Mouse (Mus musculus): ENCODE measurements at regions not wholly inside any gene's neighbourhood (a gene's known extent, or its start where the extent isn't known, plus 50 kb on each side); places are given as distances from the start of the nearest gene placed in this dataset.

DNA sequence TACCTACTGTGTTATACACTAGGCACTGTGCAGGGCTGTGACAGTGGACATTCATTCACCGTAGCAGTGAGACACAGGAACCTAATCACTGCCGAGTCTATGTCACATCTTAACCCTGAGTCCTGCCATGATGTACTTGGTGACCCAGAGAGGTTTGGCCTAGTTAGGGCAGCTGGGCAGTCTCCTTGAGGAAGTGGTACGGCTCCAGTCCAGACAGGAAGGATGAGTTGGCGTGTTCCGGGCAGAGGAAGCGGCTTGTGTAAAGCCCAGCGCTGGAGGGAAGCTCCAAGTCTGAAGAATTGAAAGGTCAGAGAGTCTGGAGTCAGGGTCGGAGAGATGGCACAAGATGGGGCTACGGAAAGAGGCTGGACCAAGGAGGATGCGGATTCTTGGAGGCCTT is 99.4 kb upstream of the Smim15 start:
- H3K27ac ChIP-seq (ENCODE audit: low read length) = no peak overlapping the region
- no peaks in the 10 kb centered on the region; the same call in 1 of the 2 replicates for H3K27me3 ChIP-seq (ENCODE audit: insufficient read depth, low read length)
- 83% methylated on average over 10 of the region's 10 CpGs for WGBS
- no peaks in the 10 kb centered on the region for H3K9me3 ChIP-seq (ENCODE audit: low read length)
- H3K4me1 ChIP-seq (ENCODE audit: insufficient read depth, low read length) = peaks cover 14% of the 10 kb centered on the region; the same call in 1 of the 2 replicates
- H3K4me3 ChIP-seq (ENCODE audit: low read length) = no peak overlapping the region
- H3K4me2 ChIP-seq (replicated peaks; ENCODE audit: low read depth, low read length) = no peak overlapping the region
- no peak overlapping the region for H3K9ac ChIP-seq (replicated peaks; ENCODE audit: low read length)
- ATAC-seq (ENCODE audit: low FRiP score, low TSS enrichment) = peak; percentile 36; the same call in 1 of the 2 replicates
- H3K36me3 ChIP-seq (ENCODE audit: insufficient read depth, low read length) = no peaks in the 10 kb centered on the region

DNA sequence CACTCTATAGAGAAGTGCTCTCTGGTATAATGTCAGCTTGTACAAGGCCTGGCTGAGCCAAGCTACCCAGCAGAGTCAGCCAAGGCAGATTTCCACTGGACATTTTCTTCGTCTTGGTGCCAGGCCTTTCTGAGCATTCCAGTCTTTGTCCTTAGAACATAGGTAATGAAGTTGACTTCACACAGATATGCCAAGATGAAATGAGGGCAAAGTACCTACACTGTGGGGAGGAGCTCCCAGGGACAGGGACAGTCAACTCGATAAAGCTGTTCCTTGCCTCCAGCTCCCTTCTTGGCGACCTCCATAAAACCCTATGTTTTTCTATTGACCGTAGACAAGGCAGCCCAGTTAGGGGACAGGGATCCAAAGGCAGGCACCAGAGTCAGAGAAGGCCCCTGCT is 101.3 kb upstream of the Smim15 start:
- H3K36me3 ChIP-seq (ENCODE audit: insufficient read depth, low read length) = no peaks in the 10 kb centered on the region
- H3K4me1 ChIP-seq (ENCODE audit: insufficient read depth, low read length) = peaks cover 14% of the 10 kb centered on the region; the same call in 1 of the 2 replicates
- no peak for ATAC-seq (ENCODE audit: low FRiP score, low TSS enrichment)
- no peak overlapping the region for H3K4me3 ChIP-seq (ENCODE audit: low read length)
- H3K27ac ChIP-seq (ENCODE audit: low read length) = no peak overlapping the region
- H3K9me3 ChIP-seq (ENCODE audit: low read length) = no peaks in the 10 kb centered on the region
- no peaks in the 10 kb centered on the region; the same call in 1 of the 2 replicates for H3K27me3 ChIP-seq (ENCODE audit: insufficient read depth, low read length)
- 61% methylated on average over 4 of the region's 4 CpGs for WGBS
- no peak overlapping the region for H3K4me2 ChIP-seq (replicated peaks; ENCODE audit: low read depth, low read length)
- no peak overlapping the region for H3K9ac ChIP-seq (replicated peaks; ENCODE audit: low read length)

DNA sequence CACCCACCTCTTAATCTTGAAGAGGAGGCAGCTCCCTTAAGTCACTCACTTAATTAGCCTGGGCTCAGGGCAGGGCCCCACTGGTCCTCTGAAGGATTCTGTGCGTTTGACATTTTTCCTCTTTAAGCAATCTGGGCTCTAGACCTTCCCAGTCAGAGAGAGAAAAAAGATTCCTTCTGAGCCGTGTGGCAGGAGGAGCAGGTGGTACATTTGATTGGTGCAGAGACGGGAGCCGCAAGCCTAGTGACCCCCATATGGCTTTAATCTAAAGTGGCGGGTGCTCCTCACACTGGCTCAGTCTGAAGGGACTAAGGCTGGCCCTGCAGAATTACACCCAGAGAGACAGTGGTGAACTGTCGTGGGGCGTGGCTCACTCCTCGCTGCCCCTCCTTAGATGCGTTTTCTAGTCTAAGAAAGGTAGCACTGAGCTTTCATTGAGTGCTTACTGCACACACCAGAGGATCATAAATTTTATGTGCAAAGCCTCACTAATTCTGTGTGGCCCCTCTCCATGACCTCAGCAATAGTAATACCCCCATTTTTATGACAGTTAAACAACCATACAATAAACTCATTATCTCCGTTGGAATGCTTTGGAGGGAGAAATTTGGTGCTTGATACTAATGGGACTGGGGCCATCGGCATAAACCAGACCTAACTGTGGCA is 101.8 kb upstream of the Smim15 start:
- Histone ChIP-seq H3K27me3 (ENCODE audit: insufficient read depth, low read length) (no peaks in the 10 kb centered on the region; the same call in 1 of the 2 replicates), H3K4me2 (replicated peaks; ENCODE audit: low read depth, low read length) (no peak overlapping the region), H3K9me3 (ENCODE audit: low read length) (no peaks in the 10 kb centered on the region), H3K9ac (replicated peaks; ENCODE audit: low read length) (no peak overlapping the region), H3K36me3 (ENCODE audit: insufficient read depth, low read length) (no peaks in the 10 kb centered on the region), H3K4me1 (ENCODE audit: insufficient read depth, low read length) (peaks cover 14% of the 10 kb centered on the region; the same call in 1 of the 2 replicates), H3K4me3 (ENCODE audit: low read length) (no peak overlapping the region), H3K27ac (ENCODE audit: low read length) (no peak overlapping the region)
- 29% methylated on average over 11 of the region's 11 CpGs for WGBS
- ATAC-seq (ENCODE audit: low FRiP score, low TSS enrichment) = no peak

DNA sequence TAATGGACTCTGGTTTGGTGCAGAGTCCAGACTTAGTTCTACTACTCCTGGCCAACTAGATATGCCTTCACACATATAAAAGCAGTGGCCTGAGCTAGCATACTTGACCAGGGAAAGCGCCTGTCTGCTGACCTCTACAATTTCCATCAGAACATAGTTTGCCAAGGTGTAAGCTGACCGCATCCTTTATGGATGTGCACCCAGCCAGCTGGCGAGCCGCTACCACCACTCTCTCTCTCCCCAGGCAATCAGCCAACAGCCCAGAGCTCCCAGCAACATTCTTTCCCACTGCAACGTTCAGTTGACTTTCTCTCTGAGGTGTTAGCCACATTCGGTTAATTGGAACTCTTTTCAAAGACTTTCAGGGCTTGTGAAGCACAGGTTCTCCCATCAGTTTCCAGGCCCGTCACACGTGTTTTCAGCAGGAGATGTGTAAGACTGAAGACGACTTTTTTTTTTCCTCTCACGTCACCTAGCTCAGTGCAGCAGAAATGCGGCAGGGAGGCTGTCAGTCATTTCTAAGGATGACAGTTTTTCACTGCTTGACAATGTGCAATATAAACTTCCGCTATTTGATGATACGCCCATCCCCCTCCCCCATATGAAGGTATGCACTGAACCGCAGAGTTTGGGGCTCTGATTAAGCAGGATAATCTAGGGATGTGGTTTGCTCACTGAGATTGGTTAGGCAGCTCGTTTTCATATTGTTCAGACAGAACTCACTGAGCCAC is 104.2 kb upstream of the Smim15 start:
- Histone ChIP-seq H3K27me3 (ENCODE audit: insufficient read depth, low read length) (no peaks in the 10 kb centered on the region; the same call in 1 of the 2 replicates), H3K36me3 (ENCODE audit: insufficient read depth, low read length) (no peaks in the 10 kb centered on the region), H3K9me3 (ENCODE audit: low read length) (no peaks in the 10 kb centered on the region), H3K4me1 (ENCODE audit: insufficient read depth, low read length) (peaks cover 12% of the 10 kb centered on the region; the same call in 1 of the 2 replicates), H3K4me3 (ENCODE audit: low read length) (no peak overlapping the region), H3K27ac (ENCODE audit: low read length) (no peak overlapping the region), H3K4me2 (replicated peaks; ENCODE audit: low read depth, low read length) (no peak overlapping the region), H3K9ac (replicated peaks; ENCODE audit: low read length) (no peak overlapping the region)
- no peak for ATAC-seq (ENCODE audit: low FRiP score, low TSS enrichment)
- WGBS = 47% methylated on average over 15 of the region's 15 CpGs

DNA sequence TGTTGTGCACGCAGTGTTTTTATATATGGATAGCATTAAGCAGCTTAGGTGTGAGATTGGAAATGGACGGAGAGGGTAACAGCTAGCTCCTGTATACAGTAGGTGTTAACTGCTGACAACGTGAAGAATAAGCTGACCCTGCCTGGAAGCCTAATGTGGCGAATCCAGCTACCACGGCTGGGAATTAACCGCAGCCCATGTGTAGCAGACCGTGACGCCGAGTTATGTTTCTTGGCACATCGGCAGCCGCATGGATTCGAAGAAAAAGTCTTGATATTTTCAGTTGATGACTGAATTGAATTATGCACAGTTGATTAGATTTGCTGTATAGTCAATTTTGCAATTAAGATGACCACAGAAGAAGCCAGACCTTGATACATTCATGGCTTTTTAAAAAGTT is 108.6 kb upstream of the Smim15 start:
- Histone ChIP-seq H3K4me1 (ENCODE audit: insufficient read depth, low read length) (peaks cover 26% of the 10 kb centered on the region), H3K27ac (ENCODE audit: low read length) (no peak overlapping the region), H3K4me2 (replicated peaks; ENCODE audit: low read depth, low read length) (no peak overlapping the region), H3K9me3 (ENCODE audit: low read length) (no peaks in the 10 kb centered on the region), H3K27me3 (ENCODE audit: insufficient read depth, low read length) (0 out of 2 replicates have a peak, but pooled peaks cover 4% of the 10 kb centered on the region), H3K4me3 (ENCODE audit: low read length) (no peak overlapping the region), H3K36me3 (ENCODE audit: insufficient read depth, low read length) (no peaks in the 10 kb centered on the region), H3K9ac (replicated peaks; ENCODE audit: low read length) (no peak overlapping the region)
- WGBS = 51% methylated on average over 12 of the region's 12 CpGs
- ATAC-seq (ENCODE audit: low FRiP score, low TSS enrichment) = no peak

DNA sequence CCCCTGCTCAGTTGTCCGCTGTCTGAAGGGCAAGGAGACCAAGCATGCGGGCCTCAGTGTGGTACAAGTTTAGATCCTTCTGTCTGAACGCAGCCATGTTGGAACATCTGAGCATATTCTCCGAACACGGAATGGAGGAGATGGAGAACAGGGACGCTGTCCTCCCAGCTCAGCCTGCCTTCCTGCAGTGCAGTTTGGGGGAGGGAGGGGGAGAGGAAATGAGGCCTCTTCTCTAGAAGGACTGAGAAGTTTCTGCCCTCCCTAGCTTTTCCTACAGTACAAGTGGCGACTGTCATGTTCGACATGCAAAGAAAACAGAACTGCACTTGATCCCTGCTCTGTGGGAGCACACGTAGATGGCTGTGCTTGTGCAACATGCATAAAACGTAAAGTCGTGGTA is 109.6 kb upstream of the Smim15 start:
- Histone ChIP-seq H3K9ac (replicated peaks; ENCODE audit: low read length) (0 out of 2 replicates have a peak overlapping the region, but pooled peaks have one; percentile 10), H3K4me3 (ENCODE audit: low read length) (no peak overlapping the region), H3K9me3 (ENCODE audit: low read length) (no peaks in the 10 kb centered on the region), H3K27ac (ENCODE audit: low read length) (no peak overlapping the region), H3K36me3 (ENCODE audit: insufficient read depth, low read length) (no peaks in the 10 kb centered on the region), H3K4me1 (ENCODE audit: insufficient read depth, low read length) (peaks cover 26% of the 10 kb centered on the region), H3K27me3 (ENCODE audit: insufficient read depth, low read length) (0 out of 2 replicates have a peak, but pooled peaks cover 4% of the 10 kb centered on the region), H3K4me2 (replicated peaks; ENCODE audit: low read depth, low read length) (peak overlapping the region; percentile 31)
- no peak for ATAC-seq (ENCODE audit: low FRiP score, low TSS enrichment)
- 36% methylated on average over 11 of the region's 11 CpGs for WGBS

DNA sequence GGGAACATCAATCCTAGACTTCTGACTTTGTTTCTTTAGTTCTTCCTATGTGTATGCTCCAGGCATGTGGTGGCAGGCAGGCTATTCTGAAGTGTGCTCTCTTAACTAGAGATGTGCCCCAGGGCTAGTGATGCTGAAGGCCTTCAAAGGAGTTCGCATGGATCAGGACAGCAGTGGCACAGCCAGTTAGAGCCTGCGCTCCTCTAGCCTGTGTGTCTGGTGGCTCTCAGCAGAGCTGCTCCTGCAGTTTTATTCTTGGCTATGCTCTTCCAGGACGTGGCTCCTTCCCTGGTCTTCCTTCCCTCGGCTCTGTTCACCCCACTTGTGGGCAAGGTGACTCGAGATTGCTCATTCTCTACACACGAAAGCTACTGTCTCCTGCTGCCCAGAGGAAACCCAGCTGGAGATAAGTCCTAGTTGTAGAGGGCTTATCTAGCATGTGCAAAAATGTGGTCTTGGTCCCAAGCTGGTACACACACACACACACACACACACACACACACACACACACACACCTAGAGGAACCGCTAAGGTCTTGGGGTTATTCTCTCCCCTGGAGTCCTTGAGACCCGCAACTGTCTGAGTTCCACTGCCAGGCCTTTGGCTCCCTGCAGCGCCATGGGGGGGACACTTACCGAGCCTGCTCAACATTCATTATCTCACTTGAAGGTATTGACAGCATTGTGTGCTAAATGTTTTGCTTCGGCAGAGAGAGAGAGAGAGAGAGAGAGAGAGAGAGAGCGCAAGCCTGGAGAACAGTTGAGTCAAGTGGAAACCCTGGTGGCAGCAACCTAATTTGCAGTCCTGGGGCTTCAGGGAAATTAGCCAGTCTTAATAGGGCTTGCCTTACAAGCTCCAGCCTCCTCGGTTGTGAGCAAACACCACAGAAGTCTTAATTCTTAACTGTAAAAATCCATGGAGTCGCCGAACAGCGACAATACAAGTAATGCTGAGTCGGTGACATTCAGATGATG is 110.4 kb upstream of the Smim15 start:
- H3K27ac ChIP-seq (ENCODE audit: low read length) = no peak overlapping the region
- no peaks in the 10 kb centered on the region for H3K9me3 ChIP-seq (ENCODE audit: low read length)
- peak overlapping the region; percentile 31 for H3K4me2 ChIP-seq (replicated peaks; ENCODE audit: low read depth, low read length)
- H3K4me1 ChIP-seq (ENCODE audit: insufficient read depth, low read length) = peaks cover 26% of the 10 kb centered on the region
- H3K36me3 ChIP-seq (ENCODE audit: insufficient read depth, low read length) = no peaks in the 10 kb centered on the region
- no peak overlapping the region for H3K9ac ChIP-seq (replicated peaks; ENCODE audit: low read length)
- ATAC-seq (ENCODE audit: low FRiP score, low TSS enrichment) = no peak
- H3K4me3 ChIP-seq (ENCODE audit: low read length) = no peak overlapping the region
- 0 out of 2 replicates have a peak, but pooled peaks cover 4% of the 10 kb centered on the region for H3K27me3 ChIP-seq (ENCODE audit: insufficient read depth, low read length)
- 56% methylated on average over 17 of the region's 17 CpGs for WGBS

DNA sequence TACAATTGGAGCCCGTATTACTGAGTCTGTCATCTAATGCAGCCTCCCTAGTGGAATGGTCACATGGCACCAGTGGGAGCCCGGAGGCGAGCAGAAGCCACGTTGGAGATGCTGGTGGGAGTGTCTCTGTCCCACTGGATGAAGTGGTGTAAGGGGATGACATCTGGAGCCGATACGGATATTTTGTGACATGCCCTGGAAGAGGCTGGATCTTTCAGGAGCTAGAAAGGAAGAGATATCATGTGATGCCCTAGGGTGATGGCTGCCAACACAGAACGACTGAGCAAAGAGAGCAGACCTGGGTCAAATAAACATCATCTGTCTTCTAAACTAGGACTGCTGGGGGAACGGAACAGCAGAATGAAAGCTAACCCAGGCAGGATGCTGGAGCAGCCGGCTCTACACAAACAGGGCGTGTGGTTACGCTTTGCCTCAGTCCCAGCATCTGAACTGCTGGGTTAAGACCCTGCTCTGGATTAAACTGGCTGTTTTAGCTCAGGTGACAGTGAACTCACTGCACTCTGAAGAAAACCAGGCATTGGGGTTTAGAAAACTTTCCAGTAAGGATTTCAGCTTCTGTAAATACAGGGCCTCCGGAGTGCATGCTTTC is 111.7 kb upstream of the Smim15 start:
- H3K9me3 ChIP-seq (ENCODE audit: low read length) = no peaks in the 10 kb centered on the region
- WGBS = 18% methylated on average over 12 of the region's 12 CpGs
- no peak overlapping the region for H3K9ac ChIP-seq (replicated peaks; ENCODE audit: low read length)
- H3K4me2 ChIP-seq (replicated peaks; ENCODE audit: low read depth, low read length) = peak overlapping the region; percentile 21
- H3K27ac ChIP-seq (ENCODE audit: low read length) = 0 out of 2 replicates have a peak overlapping the region, but pooled peaks have one; percentile 18
- 0 out of 2 replicates have a peak, but pooled peaks cover 4% of the 10 kb centered on the region for H3K27me3 ChIP-seq (ENCODE audit: insufficient read depth, low read length)
- H3K4me1 ChIP-seq (ENCODE audit: insufficient read depth, low read length) = peaks cover 26% of the 10 kb centered on the region
- 0 out of 2 replicates have a peak overlapping the region, but pooled peaks have one; percentile 2 for H3K4me3 ChIP-seq (ENCODE audit: low read length)
- H3K36me3 ChIP-seq (ENCODE audit: insufficient read depth, low read length) = no peaks in the 10 kb centered on the region
- peak; percentile 83 for ATAC-seq (ENCODE audit: low FRiP score, low TSS enrichment)

DNA sequence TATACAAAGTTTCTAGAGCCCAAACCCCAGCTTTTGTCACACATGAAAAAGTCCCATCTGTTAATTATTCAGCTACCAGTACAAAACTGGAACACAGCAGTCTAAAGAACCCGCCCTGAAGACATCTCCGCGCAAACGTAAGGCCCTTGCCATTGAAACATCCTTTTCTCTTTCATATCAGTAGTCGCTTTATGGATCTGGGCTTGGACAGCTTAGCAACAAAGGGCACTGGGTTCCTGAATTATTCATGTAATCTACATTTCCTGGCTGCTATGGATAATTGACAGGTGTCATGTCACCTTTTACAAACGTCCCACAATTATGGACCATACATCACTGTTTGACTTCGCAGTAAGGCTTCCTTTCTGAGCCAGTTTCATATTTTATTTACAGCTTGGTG is 113.0 kb upstream of the Smim15 start:
- H3K4me3 ChIP-seq (ENCODE audit: low read length) = no peak overlapping the region
- H3K4me1 ChIP-seq (ENCODE audit: insufficient read depth, low read length) = peaks cover 26% of the 10 kb centered on the region
- ATAC-seq (ENCODE audit: low FRiP score, low TSS enrichment) = no peak
- H3K27me3 ChIP-seq (ENCODE audit: insufficient read depth, low read length) = 0 out of 2 replicates have a peak, but pooled peaks cover 4% of the 10 kb centered on the region
- no peak overlapping the region for H3K4me2 ChIP-seq (replicated peaks; ENCODE audit: low read depth, low read length)
- H3K9me3 ChIP-seq (ENCODE audit: low read length) = no peaks in the 10 kb centered on the region
- no peak overlapping the region for H3K27ac ChIP-seq (ENCODE audit: low read length)
- no peak overlapping the region for H3K9ac ChIP-seq (replicated peaks; ENCODE audit: low read length)
- 79% methylated on average over 7 of the region's 7 CpGs for WGBS
- H3K36me3 ChIP-seq (ENCODE audit: insufficient read depth, low read length) = no peaks in the 10 kb centered on the region

Data from kidney, embryonic 16.5 days (tissue).